Mouse (Mus musculus) kidney, adult 11 months (tissue): ENCODE measurements at regions not wholly inside any gene's neighbourhood (a gene's known extent, or its start where the extent isn't known, plus 50 kb on each side); places are given as distances from the start of the nearest gene placed in this dataset.
"Not testable (repeated sequence)": the region's sequence is repeated elsewhere in the genome, so short reads cannot be mapped to it uniquely, and the experiment has no call there.

Experiments used
- DNase-seq: peaks from one replicate; pipeline ENCODE4 v3.0.0; 2022

DNA sequence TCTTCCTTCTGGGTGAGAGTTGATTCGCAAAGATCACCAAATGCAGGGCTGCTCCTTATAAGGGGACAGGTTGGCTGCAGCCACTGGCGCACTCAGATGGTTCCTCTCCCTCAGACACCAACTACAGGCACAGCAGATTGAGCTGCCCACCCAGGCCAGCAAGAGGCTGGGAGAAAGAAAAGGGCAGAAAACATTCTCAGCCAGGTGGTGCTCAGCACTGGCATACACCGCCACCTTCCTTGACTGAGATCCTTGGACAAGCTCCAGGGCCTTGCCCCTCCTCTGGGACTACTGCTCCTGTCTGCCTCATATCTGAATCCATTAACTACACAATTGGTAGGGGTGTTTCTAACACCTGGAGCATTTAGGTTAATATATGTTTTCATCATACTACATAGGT is 110.4 kb upstream of the Pou3f3 start:
- DNase-seq: no peak

- no peak for DNase-seq
Observed at GRCm38 (mm10) chr1:42588499-42588898, 107.1 kb upstream of the Pou3f3 start.

- no peak for DNase-seq
Observed at GRCm38 (mm10) chr1:42589442-42589841, 106.1 kb upstream of the Pou3f3 start.

DNA sequence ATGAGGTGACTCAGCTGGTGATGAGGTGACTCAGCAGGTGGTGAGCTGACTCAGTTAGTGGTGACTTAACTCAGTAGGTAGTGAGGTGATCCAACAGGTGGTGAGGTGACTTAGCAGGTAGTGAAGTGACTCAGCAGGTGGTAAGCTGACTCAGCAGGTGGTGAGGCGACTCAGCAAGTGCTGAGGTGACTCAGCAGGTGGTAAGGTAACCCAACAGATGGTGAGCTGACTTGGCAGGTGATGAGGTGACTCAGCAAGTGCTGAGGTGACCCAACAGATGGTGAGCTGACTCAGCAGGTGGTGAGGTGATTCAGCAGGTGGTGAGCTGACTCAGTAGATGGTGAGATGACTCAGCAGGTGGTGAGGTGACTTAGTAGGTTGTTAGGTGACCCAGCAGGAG is 103.7 kb upstream of the Pou3f3 start:
- no peak for DNase-seq

GRCm38 (mm10) chr1:42597065-42597464 is 98.5 kb upstream of the Pou3f3 start:
- DNase-seq: peak; percentile 25

DNA sequence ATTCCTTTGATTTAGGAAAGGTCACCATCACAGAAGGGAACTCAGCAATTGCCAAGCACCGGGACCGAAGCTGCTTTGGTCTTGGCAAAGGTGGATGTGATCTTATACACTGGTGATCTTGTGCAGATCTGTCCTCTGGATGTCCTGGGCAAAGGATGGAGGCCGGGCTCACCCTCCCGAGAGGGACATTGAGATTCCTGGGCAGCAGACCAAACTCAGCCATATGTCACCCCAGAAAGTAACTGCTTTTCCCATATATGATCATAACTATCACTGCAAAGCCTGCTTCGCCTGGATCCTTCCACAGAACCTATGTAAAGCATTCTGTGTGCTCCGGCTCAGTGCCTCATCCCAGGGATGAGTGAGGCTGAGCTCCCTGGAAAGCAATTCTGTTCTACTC is 96.3 kb upstream of the Pou3f3 start:
- no peak for DNase-seq

DNA sequence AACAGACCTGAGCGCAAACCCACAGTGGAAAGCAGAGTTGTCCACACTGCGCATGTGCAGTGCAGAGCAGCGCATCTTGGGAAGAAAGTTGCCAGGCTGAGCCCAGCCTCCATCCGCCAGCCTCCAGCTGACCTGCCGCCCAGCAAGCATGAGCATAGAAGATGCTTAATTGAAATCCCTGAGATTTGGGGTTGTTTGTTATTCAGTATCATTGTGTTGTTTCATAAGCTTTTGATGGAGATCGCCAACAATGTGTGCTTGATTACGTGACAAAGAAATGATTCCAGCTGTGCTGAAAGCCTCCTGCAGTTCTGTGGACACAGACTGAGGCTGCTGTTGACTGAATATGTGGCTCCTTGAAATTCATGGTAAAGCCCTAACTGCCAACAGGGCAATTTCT is 89.3 kb upstream of the Pou3f3 start:
- no peak for DNase-seq

GRCm38 (mm10) chr1:42607466-42608043 is 88.0 kb upstream of the Pou3f3 start:
- not testable (repeated sequence) for DNase-seq

DNA sequence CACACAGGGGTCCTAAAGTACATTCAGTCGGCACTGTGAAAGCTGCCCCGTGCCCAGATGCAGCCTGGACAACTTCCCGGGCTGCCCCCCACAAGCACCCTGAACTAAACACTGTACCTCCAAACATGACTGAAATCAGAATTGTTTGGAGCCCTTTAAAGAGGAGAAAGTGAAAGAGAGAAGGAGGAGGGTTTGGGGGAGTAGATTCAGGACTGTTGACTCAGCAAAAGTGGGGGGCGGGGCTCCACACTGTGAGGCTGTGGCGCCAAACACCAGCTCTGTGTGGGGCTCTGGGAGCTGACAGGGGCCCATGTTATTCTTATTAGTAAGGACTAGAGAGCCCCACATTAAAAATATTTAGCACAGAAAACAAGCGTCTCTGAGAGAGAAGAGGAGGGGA is 71.8 kb upstream of the Pou3f3 start:
- no peak for DNase-seq

DNA sequence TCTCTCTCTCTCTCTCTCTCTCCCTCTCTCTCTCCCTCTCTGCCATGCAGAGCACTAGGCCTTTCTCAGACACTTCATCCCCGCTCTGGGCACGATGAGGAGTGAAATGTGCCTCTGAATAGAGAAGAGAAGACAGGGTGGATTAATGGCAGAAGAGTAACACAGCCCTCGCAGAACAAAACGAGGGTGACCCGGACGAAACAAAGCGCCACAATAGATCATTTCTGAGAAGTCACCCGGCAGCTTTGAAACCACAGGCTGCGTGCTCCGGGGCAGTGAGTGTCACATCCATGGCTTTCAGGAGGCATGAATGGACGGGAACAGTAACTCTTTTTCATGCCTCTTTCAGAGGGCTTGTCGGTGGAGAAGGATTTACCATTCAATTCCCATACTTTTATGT is 66.8 kb upstream of the Pou3f3 start:
- DNase-seq: no peak

DNA sequence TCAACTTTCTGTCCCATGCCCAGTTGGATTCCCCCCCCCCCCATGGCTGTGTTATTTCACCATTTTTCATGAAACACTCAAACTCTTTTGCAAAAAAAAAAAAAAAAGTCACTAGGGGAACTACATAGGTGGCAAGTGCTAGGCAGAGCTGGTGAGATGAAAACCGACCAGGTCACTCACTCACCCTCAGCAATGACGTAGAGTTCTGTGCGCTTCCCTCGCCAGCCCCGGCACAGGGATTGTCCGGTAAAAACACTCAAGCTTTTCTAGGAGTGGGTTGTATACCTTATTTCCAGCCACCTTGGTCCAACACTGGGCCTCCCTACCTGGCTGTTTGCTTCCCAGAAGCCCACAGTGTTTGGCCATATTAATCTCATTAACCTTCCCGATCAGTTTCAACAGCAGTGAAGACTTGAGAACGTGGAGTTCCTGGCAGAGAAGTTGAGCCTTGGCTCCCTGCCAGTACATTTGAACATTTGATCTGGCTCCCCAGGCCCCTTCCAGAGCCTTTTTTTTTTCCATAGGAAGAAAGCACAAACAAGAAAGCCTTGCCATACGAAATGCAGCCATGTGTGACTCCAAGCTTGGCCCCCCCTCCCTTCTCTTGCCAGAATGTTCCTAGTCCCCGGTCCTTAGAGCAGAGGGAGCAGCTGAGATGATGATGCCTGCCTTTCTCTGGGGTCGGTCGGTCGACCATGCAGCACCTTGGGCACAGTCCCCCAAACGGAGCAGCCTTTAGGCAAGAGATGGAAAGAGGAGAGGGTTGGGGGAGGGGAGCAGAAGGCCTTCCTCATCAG is 65.9 kb upstream of the Pou3f3 start:
- DNase-seq: peak; percentile 17

DNA sequence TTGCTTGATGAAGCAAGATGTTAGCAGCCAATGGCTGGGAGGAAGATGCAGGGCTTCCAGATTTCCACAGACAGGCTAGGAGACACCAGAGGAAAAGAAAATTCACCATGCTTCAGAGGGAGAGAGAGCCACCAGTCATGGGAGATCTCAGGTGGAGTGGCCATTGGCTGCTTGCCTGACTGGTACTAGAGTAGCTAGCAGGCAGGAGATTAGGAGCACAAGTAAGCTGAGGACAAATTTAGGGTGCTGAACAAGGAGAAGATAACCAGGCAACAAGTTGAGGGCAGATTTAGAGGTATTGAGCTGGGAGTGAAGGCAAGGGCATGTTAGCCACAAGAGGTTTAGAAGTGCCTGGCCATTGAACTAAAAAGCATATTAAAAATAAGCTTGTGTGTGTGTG is 63.3 kb upstream of the Pou3f3 start:
- DNase-seq: no peak

- DNase-seq: no peak
Observed at GRCm38 (mm10) chr1:42636558-42636957, 59.0 kb upstream of the Pou3f3 start.
